Mouse (Mus musculus): ENCODE measurements around the gene Kcnk18. TPM values are rescaled to one million over a fixed set of nuclear protein-coding genes. Genes with fewer than 3 reads are reported as not detected.

The Kcnk18 gene
- not detected for total RNA-seq (2021)

- intact Hi-C loops (cut with DNase I): no loop called here
Measured at GRCm38 (mm10) chr19:59218991-59219390, at the start of gene Kcnk18. Gene Kcnk18 (plus strand): TSS chr19:59219214.

DNA sequence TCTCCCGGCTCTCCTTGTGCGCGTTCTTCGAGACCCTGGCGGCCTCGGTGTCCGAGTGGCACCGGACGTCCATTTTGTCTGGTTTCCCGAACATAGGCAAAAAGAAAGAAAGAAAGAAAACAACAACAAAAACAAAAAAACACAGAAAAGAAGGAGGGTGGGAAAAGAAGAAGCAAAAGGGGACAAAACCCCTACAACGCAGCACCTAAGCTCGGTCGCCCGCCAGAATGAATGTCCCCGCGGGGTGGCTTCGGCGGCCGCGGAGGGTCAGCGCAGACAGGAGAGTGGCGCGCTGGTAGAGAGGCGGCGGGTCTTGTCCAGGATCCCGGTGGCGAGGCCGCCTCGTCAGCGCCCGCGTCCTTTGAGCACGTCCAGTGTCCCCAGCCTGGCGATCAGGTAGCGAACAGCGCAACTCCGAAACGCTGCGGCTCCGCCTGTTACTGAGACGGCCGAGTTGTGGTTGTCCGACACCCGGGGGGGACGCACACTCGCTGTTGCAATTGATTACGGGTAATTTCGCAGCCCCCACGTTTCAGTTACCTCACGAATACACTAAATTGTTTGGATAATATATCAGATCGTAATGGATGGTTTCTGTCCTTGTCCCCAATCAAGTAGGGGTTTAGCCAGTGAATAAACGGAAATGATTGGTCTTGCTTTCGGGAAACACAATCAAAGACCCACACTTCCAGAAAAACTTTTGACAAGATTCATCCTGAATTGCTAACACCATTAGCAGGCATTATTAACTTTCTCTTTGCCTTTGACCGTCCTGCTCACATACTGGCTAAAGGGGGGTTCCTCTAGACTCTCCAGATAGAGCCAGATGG lies 48.9 kb upstream of the Kcnk18 start, which contains the start of gene Vax1:
Gene Vax1, minus strand, starts transcription at position 121 of the 830 bp plus-strand sequence.
- no peak for DNase-seq (ENCODE audit: low spot score)
- intact Hi-C loops (cut with DNase I): no loop called here

More at GRCm38 (mm10) chr19:59218991-59219390, at the start of gene Kcnk18:
- no peak for DNase-seq (ENCODE audit: low spot score)

- intact Hi-C loops (cut with DNase I): no loop called here
- no peak for DNase-seq (ENCODE audit: low spot score)
Measured at GRCm38 (mm10) chr19:59170766-59171095, 48.3 kb upstream of the Kcnk18 start.

DNA sequence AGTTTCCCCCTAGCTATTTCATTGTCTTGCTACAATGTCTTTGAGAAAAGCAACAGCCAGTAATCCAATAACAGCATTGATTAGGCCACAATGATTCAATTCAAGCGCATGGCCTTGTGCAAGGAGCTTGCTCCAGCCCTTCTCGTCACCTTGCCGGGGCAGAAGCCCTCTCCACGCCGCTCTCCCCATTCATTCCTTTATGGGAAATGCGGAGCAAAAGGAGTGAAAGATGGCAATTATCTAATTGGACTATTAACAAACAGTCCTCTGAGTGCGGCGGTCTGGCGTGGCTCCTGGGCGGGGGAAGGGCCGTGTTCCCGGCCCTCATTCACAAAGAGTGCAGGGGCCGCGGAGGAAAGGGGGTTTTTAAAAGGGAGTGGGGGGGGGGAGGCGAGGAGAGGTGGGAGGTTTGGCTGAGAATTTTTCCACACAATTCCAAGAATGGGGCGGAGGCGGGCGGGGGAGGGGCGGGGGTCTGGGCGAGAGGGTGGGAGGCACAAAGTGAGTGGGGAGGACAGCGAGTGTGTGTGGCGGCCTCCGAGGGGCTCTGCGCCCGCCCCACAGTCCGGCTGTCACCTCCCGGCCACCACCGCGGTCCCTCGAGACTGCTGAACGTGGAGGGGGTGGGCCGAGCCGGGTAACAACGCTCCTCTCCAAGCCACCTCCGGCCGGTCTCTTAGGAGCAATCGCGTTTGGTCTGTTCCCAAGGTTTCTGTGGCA lies 47.7 kb upstream of the Kcnk18 start:
- DNase-seq (ENCODE audit: low spot score): no peak
- intact Hi-C loops (cut with DNase I): no loop called here

- no peak for DNase-seq (ENCODE audit: low spot score)
- intact Hi-C loops (cut with DNase I): no loop called here
Measured at GRCm38 (mm10) chr19:59171871-59172245, 47.2 kb upstream of the Kcnk18 start.

DNA sequence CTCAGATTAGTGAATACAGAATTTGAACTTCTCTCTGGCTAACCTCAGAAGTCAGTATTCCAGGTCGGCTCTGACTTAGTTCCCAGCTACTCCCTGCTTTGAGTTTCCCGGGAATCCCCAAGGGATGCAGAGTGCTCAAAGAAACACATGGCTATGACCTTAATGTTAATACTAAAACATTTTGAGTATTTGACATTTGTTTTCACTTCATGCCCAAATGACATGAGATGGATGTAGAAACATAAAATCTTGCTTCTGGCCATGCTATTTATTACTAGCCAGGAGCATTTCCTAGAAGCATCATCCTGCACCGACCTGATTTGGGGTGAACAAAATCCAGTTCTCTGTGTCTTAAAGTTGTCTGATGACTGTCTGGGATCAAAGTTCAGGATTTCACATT lies 46.2 kb upstream of the Kcnk18 start:
- no peak for DNase-seq (ENCODE audit: low spot score)
- intact Hi-C loops (cut with DNase I): no loop called here

DNA sequence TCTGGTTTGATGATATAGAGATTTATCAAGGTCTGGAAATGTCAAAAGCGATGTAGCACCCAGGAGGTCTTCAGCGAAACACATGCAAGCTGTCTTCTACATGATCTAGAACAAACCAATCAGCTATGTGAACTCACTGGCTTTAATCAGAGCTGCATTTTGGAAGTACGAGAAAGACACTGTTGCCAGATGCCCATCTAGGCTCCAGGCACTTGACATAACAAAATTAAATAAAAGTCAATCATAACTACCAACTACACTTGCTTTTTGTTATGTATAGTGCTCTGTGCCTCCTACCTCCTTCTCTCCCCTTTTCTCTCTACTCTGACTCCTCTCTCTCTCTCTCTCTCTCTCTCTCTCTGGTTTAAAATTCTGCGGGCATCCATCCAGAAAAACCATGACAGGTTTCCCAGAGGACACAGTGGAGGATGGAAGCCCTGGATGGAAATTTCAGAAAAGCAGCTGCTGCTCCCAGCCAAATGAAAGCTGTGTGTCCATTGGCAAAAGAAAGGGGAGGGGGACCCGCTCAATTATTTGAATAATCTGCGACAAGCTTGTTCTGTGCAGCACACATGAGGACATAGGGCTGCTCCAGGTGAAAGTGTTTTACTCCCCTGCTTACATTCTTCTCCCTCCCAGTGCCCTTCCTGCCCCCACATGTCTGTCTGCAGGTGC lies 45.5 kb upstream of the Kcnk18 start:
- intact Hi-C loops (cut with DNase I): no loop called here
- DNase-seq (ENCODE audit: low spot score): no peak

DNA sequence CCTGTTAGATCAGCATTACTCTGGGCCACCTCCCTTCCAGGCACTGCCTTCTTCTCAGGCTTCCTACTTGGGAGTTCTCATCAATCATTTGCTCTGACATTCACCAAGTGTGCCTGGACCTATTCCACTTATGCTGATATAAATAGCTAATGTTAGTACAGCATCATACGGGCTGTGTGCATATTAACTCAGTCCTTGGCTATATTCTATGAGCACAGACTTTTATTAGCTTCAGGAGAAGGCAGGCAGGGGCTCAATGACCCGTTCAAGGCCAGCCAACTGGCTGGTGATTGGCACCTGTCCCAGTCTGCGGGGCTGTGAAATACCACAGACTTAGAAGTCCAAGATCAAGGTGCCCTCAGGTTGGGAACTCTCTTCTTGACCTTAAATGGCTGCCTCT lies 35.0 kb upstream of the Kcnk18 start:
- no peak for DNase-seq (ENCODE audit: low spot score)
- intact Hi-C loops (cut with DNase I): no loop called here

GRCm38 (mm10) chr19:59188981-59189380 lies 30.0 kb upstream of the Kcnk18 start:
- DNase-seq (ENCODE audit: low spot score): no peak
- intact Hi-C loops (cut with DNase I): no loop called here

DNA sequence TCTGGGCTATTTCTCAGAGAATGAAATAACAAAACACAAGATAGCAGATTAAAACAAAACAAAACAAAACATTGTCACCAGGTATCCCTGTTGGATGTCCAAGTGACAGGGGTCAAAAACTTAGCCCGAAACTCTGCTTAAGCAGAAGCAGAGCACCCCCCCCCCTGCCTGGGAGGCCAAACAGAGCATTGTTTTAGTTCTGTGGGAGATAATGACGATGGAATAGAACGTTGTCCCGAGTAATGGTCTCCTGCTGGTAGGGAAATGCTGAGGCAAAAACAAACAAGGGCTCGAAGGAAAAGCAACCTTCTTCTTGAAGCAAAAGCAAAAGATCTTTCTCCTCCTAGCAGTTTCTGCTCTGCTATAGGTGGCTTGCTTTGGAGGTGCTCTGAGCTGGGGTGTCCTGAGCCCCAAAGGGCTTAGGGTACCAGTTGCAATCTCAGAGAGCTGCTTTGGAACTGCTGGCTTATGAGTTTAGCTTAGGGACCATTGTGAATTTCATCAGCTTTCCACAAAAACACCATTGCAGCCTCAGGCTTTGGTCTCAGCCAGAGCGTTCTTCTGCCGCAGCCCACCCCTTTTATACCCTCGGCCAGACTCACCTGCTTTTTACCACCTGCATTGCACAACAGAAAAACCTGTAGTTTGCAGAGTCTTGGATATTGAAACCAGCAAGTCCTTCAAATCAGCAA lies 28.4 kb upstream of the Kcnk18 start:
- intact Hi-C loops (cut with DNase I): no loop called here
- DNase-seq (ENCODE audit: low spot score): no peak

GRCm38 (mm10) chr19:59191123-59191505 lies 27.9 kb upstream of the Kcnk18 start:
- intact Hi-C loops (cut with DNase I): no loop called here

GRCm38 (mm10) chr19:59192491-59192890 lies 26.5 kb upstream of the Kcnk18 start:
- intact Hi-C loops (cut with DNase I): no loop called here
- DNase-seq (ENCODE audit: low spot score): no peak

More at GRCm38 (mm10) chr19:59191123-59191505, 27.9 kb upstream of the Kcnk18 start:
- DNase-seq (ENCODE audit: low spot score): no peak

GRCm38 (mm10) chr19:59193456-59193855 lies 25.6 kb upstream of the Kcnk18 start:
- DNase-seq (ENCODE audit: low spot score): no peak
- intact Hi-C loops (cut with DNase I): no loop called here

DNA sequence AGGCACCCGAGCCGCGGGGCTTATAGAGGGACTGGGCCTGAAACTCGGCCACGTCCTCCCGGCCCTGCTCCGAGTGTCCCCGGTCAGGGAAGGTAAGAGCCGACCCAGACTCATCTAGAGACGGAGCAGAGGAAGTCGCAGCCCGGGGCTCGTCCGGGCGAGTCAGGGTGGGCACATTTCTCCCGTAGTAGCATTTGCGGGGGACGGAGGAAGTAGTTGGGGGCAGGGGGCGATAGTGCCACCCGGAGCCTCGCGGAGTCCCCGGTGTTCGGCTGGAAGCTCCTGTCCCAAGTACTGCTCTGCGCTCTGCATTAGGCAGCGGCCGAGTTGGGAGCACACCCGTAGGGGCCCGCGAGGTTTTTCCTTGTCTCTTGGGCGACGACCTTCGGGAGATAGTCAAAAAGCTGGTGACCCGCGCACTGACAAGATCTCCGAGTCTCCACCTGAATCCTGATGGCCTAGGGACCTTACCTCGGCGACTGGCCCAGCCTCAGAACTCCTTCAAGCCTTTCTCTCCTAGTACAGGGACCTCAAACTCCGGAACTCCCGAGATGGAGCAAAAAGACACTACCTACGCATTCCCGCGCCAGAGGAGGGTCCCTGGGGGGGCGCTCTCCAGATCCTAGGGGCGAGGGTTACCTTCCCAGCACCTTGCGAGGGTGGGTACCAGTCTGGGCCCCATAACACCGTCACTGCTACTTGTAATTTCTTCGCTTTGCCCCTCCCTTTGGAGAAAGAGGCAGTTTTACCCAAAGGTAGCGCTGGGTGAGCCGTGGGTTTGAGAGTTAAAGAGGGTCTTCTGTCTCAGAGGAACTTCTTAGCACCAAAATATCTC lies 24.8 kb upstream of the Kcnk18 start:
- intact Hi-C loops (cut with DNase I): no loop called here
- no peak for DNase-seq (ENCODE audit: low spot score)

DNA sequence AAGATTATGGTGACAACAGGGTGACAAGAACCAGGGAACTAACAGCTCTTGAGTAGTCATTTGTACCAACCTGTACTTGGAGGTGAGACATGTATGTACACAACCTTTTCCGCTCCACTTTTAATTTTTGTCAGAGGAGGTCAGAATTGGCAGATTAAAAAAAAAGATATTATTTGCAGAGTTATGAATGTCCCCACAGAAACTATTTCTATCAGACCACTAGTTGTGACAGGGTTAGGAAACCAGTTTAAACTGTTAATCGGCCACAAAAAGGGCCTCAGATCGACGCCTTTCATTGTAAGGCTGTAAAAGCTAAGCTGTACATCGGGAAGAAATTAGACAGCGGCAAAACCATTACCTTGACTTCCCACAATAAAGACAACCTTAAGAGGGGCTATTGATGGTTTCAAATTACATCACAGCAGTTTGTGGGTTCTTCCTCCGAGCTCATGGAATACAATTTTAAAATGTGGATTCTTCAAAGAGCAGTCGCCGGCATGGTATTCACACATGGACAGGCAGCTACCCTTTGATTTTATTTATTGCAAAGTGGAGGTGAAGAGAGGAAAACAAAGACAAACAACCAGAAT lies 23.7 kb upstream of the Kcnk18 start:
- DNase-seq (ENCODE audit: low spot score): no peak
- intact Hi-C loops (cut with DNase I): loop anchor here (5.0 kb wide), 1 partner anchor 388 kb away; no protein-coding TSS in a partner anchor

GRCm38 (mm10) chr19:59196111-59196666 lies 22.8 kb upstream of the Kcnk18 start:
- intact Hi-C loops (cut with DNase I): loop anchor here (1.0 to 5.0 kb wide), 2 partner anchors 285 to 389 kb away; no protein-coding TSS in a partner anchor
- DNase-seq (ENCODE audit: low spot score): no peak

DNA sequence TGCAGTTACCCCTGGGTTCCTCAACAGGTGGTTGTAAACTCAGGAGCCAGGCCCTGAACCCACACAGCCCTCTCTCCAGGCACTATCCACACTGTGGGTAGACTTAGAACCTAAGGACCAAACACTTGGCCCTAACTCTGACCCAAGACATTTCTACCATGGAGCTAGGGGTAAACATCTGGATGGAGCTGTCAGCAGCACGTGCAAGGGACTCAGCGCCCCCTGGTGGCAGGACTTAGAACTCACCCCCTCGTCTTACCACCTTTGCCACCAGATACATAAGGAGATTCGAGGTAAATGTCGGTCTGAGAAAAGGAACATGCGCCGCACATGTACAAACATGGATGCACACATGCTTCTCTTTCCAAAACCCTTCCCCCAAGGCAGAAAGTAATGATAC lies 20.9 kb upstream of the Kcnk18 start:
- DNase-seq (ENCODE audit: low spot score): no peak
- intact Hi-C loops (cut with DNase I): loop anchor here (5.0 kb wide), 1 partner anchor 391 kb away; no protein-coding TSS in a partner anchor

- intact Hi-C loops (cut with DNase I): loop anchor here (5.0 kb wide), 1 partner anchor 446 kb away; no protein-coding TSS in a partner anchor
- no peak for DNase-seq (ENCODE audit: low spot score)
Measured at GRCm38 (mm10) chr19:59208475-59208874, 10.5 kb upstream of the Kcnk18 start.
